Mouse (Mus musculus) limb, embryonic 13.5 days (tissue): Measurements from ENCODE around the gene Gm4312. TPM values are rescaled to one million over a fixed set of nuclear protein-coding genes. Genes with fewer than 3 reads are reported as not detected.
"Not testable (repeated sequence)": the region's sequence is repeated elsewhere in the genome, so short reads cannot be mapped to it uniquely, and the experiment has no call there.

Experiments
- ATAC-seq: fragments of 200-750 bp; cut with Nextera tagmentation; 2 replicates; pipeline ENCODE4 v1.8.0; 2017; ENCODE audit warnings: low read depth, moderate number of reproducible peaks, moderate TSS enrichment; ENCODE audit not compliant: low FRiP score
- H3K27ac ChIP-seq: fragments of 300-500 bp; sonication (generic); 2 replicates; pipeline ENCODE4 v1.5.1; 2015; ENCODE audit warnings: inconsistent platforms, mild to moderate bottlenecking, moderate library complexity
- H3K27me3 ChIP-seq: fragments of 300-500 bp; sonication (generic); 2 replicates; pipeline ENCODE4 v1.6.1; 2015; ENCODE audit warnings: mild to moderate bottlenecking, inconsistent platforms
- H3K36me3 ChIP-seq: fragments of 300-500 bp; sonication (generic); 2 replicates; pipeline ENCODE4 v1.6.1; 2015; ENCODE audit warnings: inconsistent platforms, mild to moderate bottlenecking, moderate library complexity
- H3K4me1 ChIP-seq: fragments of 300-500 bp; sonication (generic); 2 replicates; pipeline ENCODE4 v1.6.1; 2015; ENCODE audit warnings: inconsistent platforms
- H3K4me2 ChIP-seq: fragments of 300-500 bp; sonication (generic); replicated peaks from 2 replicates; pipeline ENCODE4 v1.6.1; 2015; ENCODE audit warnings: inconsistent platforms, mild to moderate bottlenecking, moderate library complexity
- H3K4me3 ChIP-seq: fragments of 300-500 bp; sonication (generic); 2 replicates; pipeline ENCODE4 v1.5.1; 2015; ENCODE audit warnings: moderate library complexity, mild to moderate bottlenecking, inconsistent platforms
- H3K9ac ChIP-seq: fragments of 300-500 bp; sonication (generic); 2 replicates; pipeline ENCODE4 v1.6.1; 2015; ENCODE audit warnings: mild to moderate bottlenecking, inconsistent platforms
- H3K9me3 ChIP-seq: fragments of 300-500 bp; sonication (generic); 2 replicates; pipeline ENCODE4 v1.6.1; 2016; ENCODE audit warnings: inconsistent platforms
- WGBS: fragments of 180-500 bp; shearing (Covaris S2); methylation state at CpG from one replicate; pipeline ENCODE4 v1.1.7; 2015; 5-methylcytosine and 5-hydroxymethylcytosine counted together
- polyA plus RNA-seq: library from polyadenylated mRNA; unstranded; fragments of >200 nt; fragmentation: Nextera tagmentation; extraction: Ambion mirVana; gene quantifications from 2 replicates; pipeline ENCODE4 v1.2.1, GENCODE M21; 2015

The Gm4312 gene
- not detected in 2 replicates for polyA plus RNA-seq

DNA sequence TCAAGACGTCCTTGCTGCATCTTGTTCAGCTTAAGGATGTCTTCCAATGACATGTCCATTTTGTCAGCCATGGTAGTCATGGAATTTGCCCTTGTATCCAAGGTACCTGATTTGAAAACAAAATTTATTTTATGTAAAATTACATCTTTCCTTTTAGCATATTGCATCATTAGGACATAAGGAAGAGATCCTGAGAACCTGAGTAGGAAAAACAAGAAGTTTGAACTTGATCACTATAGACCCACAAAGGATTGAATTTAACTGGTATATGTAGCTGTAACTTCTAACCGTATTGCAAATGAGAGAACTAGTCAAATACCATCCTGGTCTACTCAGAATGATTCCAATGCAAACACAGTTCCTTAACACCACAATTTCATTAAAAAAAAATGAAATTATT, at the start of gene Gm4312:
Gm4312 (minus strand) TSS at position 101 of the 400 bp plus-strand sequence.
- H3K9me3 ChIP-seq, H3K4me2 ChIP-seq: not testable (repeated sequence)
- no CpG with 5 or more reads among the region's 2 CpGs for WGBS

DNA sequence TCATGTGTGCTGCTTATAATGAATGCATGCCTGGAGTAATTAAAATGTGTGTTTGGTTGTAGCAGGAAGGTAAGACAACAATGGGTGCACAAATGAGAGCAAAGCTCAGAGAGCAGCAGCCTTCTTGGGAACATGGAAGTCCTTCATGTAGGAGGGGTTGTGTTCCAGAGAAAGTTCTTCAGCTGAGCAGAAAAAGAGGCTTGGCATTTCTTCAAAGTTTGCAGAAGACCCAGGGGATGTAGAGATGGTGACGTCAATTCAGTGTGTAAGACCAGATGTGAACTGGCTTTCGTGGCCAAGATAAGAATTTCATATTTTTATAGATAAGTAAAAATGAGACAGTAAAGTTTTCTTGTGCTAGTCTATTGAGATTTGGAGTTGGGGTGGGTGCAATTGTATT, 45.2 kb upstream of the Gm4312 start:
- H3K4me3 ChIP-seq, result no peak overlapping the region
- H3K4me1 ChIP-seq, result no peaks in the 10 kb centered on the region
- no peak overlapping the region for H3K27ac ChIP-seq
- 81% methylated on average over 2 of the region's 2 CpGs for WGBS
- H3K27me3 ChIP-seq, result no peaks in the 10 kb centered on the region
- H3K9me3 ChIP-seq, result no peaks in the 10 kb centered on the region
- H3K4me2 ChIP-seq, result no peak overlapping the region
- no peaks in the 10 kb centered on the region for H3K36me3 ChIP-seq
- no peak overlapping the region for H3K9ac ChIP-seq
- ATAC-seq, result no peak

More for the DNA sequence above, at the start of gene Gm4312:
- ATAC-seq, H3K4me3 ChIP-seq, H3K27me3 ChIP-seq, H3K9ac ChIP-seq, H3K36me3 ChIP-seq, H3K4me1 ChIP-seq, H3K27ac ChIP-seq: not testable (repeated sequence)

DNA sequence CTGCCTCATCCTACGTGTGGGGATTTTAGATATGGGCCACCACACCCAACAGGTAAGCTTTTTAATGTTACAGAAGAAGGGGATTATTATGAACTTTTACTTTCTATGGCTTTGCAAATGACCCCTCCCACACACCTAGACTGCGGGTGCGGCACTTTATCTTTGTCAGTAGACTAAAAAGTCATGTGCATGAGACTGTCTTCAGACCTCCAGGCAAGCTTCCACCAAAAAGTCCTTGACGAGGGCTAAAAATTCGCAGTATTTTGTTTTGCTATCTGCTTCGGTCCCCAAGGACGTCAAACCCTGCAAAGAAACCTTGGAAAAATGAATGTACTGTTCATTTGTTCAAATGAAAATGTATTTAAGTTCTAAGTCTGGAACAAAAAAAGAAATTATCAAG, 33.2 kb upstream of the Gm4312 start:
- no peaks in the 10 kb centered on the region for H3K36me3 ChIP-seq
- no peaks in the 10 kb centered on the region for H3K27me3 ChIP-seq
- H3K9me3 ChIP-seq, result no peaks in the 10 kb centered on the region
- H3K4me2 ChIP-seq, result no peak overlapping the region
- H3K4me3 ChIP-seq, result no peak overlapping the region
- H3K9ac ChIP-seq, result no peak overlapping the region
- 86% methylated on average over 7 of the region's 7 CpGs for WGBS
- ATAC-seq, result no peak
- no peak overlapping the region for H3K27ac ChIP-seq
- H3K4me1 ChIP-seq, result no peaks in the 10 kb centered on the region

DNA sequence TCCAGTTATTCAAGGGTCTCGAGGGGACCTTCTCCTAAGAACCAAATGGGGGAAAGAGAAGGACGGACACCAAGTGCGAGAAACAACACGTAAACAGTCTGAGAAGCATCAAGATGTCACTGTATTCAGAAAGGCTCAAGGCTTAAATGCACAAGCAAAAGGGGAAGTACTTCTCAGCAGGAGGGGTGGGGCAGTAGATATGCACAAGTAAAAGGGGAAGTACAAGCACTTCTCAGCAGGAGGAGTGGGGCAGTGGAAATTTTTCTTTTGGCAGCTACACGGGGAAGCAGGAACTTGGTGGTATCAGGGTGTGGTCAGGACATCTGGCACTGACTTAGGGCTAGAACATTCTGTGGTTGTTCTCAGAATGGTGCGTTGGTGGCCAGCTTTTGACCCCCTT, 19.9 kb upstream of the Gm4312 start:
- not testable (repeated sequence) for ATAC-seq, H3K4me2 ChIP-seq, H3K9me3 ChIP-seq, H3K27ac ChIP-seq, H3K9ac ChIP-seq, H3K4me3 ChIP-seq, H3K27me3 ChIP-seq, H3K4me1 ChIP-seq, H3K36me3 ChIP-seq
- 83% methylated on average over 6 of the region's 6 CpGs for WGBS

DNA sequence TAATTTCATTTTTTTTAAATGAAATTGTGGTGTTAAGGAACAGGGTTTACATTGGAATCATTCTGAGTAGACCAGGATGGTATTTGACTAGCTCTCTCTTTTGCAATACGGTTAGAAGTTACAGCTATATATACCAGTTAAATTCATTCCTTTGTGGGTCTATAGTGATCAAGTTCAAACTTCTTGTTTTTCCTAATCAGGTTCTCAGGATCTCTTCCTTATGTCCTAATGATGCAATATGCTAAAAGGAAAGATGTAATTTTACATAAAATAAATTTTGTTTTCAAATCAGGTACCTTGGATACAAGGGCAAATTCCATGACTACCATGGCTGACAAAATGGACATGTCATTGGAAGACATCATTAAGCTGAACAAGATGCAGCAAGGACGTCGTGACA, 21.3 kb downstream of the Gm4312 start, which contains the start of gene Gm4307:
Gm4307 (plus strand) TSS at position 301 of the 400 bp plus-strand sequence.
- H3K4me1 ChIP-seq, result not testable (repeated sequence)

DNA sequence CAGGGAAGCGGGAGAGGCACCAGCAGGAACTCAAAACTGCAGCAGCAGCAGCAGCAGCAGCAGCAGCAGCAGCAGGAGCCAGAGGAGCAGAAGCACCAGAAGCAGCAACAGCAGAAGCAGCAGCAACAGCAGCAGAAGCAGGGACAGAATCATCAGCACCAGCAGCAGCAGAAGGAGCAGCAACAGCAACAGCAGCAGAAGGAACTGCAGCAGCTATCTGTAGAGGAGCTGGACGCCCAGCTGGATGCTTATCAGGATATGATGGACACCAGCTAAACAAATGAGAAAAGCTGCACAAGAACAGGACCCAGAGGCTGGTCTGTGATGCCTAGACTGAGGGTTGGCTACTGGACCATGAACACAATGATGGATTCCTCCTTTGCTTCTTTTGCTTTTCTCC, 25.5 kb downstream of the Gm4312 start:
- H3K36me3 ChIP-seq, H3K27me3 ChIP-seq, H3K27ac ChIP-seq, H3K4me1 ChIP-seq, H3K9ac ChIP-seq, H3K9me3 ChIP-seq, H3K4me3 ChIP-seq, H3K4me2 ChIP-seq, ATAC-seq: not testable (repeated sequence)
- WGBS, result 82% methylated on average over 2 of the region's 2 CpGs

More for the DNA sequence above, 21.3 kb downstream of the Gm4312 start, which contains the start of gene Gm4307:
- not testable (repeated sequence) for ATAC-seq, H3K9me3 ChIP-seq, H3K27ac ChIP-seq, H3K27me3 ChIP-seq, H3K4me2 ChIP-seq, H3K4me3 ChIP-seq, H3K36me3 ChIP-seq, H3K9ac ChIP-seq
- WGBS, result no CpG with 5 or more reads among the region's 3 CpGs

DNA sequence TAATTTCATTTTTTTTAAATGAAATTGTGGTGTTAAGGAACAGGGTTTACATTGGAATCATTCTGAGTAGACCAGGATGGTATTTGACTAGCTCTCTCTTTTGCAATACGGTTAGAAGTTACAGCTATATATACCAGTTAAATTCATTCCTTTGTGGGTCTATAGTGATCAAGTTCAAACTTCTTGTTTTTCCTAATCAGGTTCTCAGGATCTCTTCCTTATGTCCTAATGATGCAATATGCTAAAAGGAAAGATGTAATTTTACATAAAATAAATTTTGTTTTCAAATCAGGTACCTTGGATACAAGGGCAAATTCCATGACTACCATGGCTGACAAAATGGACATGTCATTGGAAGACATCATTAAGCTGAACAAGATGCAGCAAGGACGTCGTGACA, 31.6 kb downstream of the Gm4312 start, which contains the start of gene Gm4305:
Gm4305 (plus strand) TSS at position 301 of the 400 bp plus-strand sequence.
- WGBS, result no CpG with 5 or more reads among the region's 3 CpGs

DNA sequence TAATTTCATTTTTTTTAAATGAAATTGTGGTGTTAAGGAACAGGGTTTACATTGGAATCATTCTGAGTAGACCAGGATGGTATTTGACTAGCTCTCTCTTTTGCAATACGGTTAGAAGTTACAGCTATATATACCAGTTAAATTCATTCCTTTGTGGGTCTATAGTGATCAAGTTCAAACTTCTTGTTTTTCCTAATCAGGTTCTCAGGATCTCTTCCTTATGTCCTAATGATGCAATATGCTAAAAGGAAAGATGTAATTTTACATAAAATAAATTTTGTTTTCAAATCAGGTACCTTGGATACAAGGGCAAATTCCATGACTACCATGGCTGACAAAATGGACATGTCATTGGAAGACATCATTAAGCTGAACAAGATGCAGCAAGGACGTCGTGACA, 36.7 kb downstream of the Gm4312 start, which contains the start of gene Gm4303:
Gm4303 (plus strand) TSS at position 301 of the 400 bp plus-strand sequence.
- H3K36me3 ChIP-seq, H3K27me3 ChIP-seq, H3K9ac ChIP-seq, H3K4me2 ChIP-seq, ATAC-seq, H3K4me3 ChIP-seq, H3K4me1 ChIP-seq, H3K9me3 ChIP-seq, H3K27ac ChIP-seq: not testable (repeated sequence)
- no CpG with 5 or more reads among the region's 3 CpGs for WGBS

More for the DNA sequence above, 31.6 kb downstream of the Gm4312 start, which contains the start of gene Gm4305:
- H3K9ac ChIP-seq, H3K4me3 ChIP-seq, H3K27ac ChIP-seq, ATAC-seq, H3K4me1 ChIP-seq, H3K27me3 ChIP-seq, H3K36me3 ChIP-seq, H3K4me2 ChIP-seq, H3K9me3 ChIP-seq: not testable (repeated sequence)

DNA sequence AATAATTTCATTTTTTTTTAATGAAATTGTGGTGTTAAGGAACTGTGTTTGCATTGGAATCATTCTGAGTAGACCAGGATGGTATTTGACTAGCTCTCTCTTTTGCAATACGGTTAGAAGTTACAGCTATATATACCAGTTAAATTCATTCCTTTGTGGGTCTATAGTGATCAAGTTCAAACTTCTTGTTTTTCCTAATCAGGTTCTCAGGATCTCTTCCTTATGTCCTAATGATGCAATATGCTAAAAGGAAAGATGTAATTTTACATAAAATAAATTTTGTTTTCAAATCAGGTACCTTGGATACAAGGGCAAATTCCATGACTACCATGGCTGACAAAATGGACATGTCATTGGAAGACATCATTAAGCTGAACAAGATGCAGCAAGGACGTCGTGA, 41.8 kb downstream of the Gm4312 start, which contains the start of gene Gm4302:
Gm4302 (plus strand) TSS at position 301 of the 400 bp plus-strand sequence.
- not testable (repeated sequence) for ATAC-seq, H3K27me3 ChIP-seq, H3K9me3 ChIP-seq, H3K4me1 ChIP-seq, H3K4me3 ChIP-seq, H3K9ac ChIP-seq, H3K36me3 ChIP-seq, H3K4me2 ChIP-seq, H3K27ac ChIP-seq
- WGBS, result no CpG with 5 or more reads among the region's 3 CpGs

DNA sequence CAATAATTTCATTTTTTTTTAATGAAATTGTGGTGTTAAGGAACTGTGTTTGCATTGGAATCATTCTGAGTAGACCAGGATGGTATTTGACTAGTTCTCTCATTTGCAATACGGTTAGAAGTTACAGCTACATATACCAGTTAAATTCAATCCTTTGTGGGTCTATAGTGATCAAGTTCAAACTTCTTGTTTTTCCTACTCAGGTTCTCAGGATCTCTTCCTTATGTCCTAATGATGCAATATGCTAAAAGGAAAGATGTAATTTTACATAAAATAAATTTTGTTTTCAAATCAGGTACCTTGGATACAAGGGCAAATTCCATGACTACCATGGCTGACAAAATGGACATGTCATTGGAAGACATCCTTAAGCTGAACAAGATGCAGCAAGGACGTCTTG, 47.0 kb downstream of the Gm4312 start, which contains the start of gene Gm4301:
Gm4301 (plus strand) TSS at position 301 of the 400 bp plus-strand sequence.
- H3K27ac ChIP-seq, H3K4me1 ChIP-seq, H3K36me3 ChIP-seq, ATAC-seq, H3K4me2 ChIP-seq, H3K4me3 ChIP-seq, H3K27me3 ChIP-seq, H3K9me3 ChIP-seq, H3K9ac ChIP-seq: not testable (repeated sequence)
- no CpG with 5 or more reads among the region's 2 CpGs for WGBS

Other genes with a start within 250 kb of the Gm4312 start
- gene Gm4301, start 46.9 kb downstream of the Gm4312 start, polyA plus RNA-seq, result not detected in 2 replicates
- gene Gm4302, start 41.7 kb downstream of the Gm4312 start, polyA plus RNA-seq, result not detected in 2 replicates
- gene Gm4303, start 36.6 kb downstream of the Gm4312 start, polyA plus RNA-seq, result not detected in 2 replicates
- gene Gm4305, start 31.5 kb downstream of the Gm4312 start, polyA plus RNA-seq, result not detected in 2 replicates
- not detected in 2 replicates for gene Gm4307, start 21.2 kb downstream of the Gm4312 start, polyA plus RNA-seq
- gene Tmtc3, start 104.8 kb upstream of the Gm4312 start, polyA plus RNA-seq, result 21.4 and 22.9 TPM in 2 replicates
- 5.6 and 6.3 TPM in 2 replicates for gene Cep290, start 105.0 kb upstream of the Gm4312 start, polyA plus RNA-seq
- 7.9 and 9.0 TPM in 2 replicates for gene 4930430F08Rik, start 207.9 kb upstream of the Gm4312 start, polyA plus RNA-seq
- not detected in 2 replicates for gene 1700017N19Rik, start 207.9 kb upstream of the Gm4312 start, polyA plus RNA-seq